Mouse (Mus musculus) heart, postnatal 0 days (tissue): ENCODE measurements around the gene Rnaset2a.

Experiments used
- CTCF ChIP-seq: IDR thresholded peaks from 2 replicates; pipeline ENCODE4 v1.5.1; 2016; ENCODE audit warnings: antibody characterized with exemption, control low read depth, low read depth
- EP300 ChIP-seq: IDR thresholded peaks from 2 replicates; pipeline ENCODE4 v1.6.1; 2016; ENCODE audit warnings: antibody characterized with exemption, low read depth

- no peak for TF ChIP-seq CTCF
- TF ChIP-seq EP300: no peak
Measured at GRCm38 (mm10) chr17:8193678-8194077, 45.8 kb upstream of the Rnaset2a start.
